Mouse (Mus musculus) embryonic fibroblast, embryonic 13.5 days (primary cell): Measurements from ENCODE around the gene Fsd2.

Source experiments
- CTCF ChIP-seq: IDR thresholded peaks from 2 replicates; pipeline ENCODE4 v1.5.1; 2011; ENCODE audit warnings: mild to moderate bottlenecking, control low read depth, low read length, moderate library complexity, borderline replicate concordance; ENCODE audit not compliant: insufficient read depth
- POLR2A ChIP-seq: IDR thresholded peaks from 2 replicates; pipeline ENCODE4 v1.6.1; 2011; ENCODE audit warnings: low read depth, mild to moderate bottlenecking, control low read depth, low read length, moderate library complexity

DNA sequence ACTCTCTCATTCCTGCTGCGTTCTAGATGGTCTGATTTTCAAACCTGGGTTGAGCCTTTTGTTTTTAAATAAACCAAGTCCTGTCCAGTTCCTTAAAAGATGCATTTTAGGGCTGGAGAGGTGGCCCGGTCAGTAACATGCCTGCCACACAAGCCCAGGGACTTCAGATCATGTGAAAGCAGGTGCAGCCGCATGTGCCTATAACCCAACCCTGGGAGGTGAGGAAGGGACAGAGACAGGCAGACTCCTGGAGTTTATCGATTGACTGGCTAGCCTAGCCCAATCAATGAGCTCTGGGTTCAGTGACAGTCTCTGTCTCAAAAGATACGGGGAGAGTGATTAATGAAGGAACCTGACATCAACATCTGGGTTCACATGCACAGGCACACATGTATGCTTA lies 5.5 kb downstream of the Fsd2 start:
- TF ChIP-seq POLR2A (no peak), CTCF (no peak)
